Mouse (Mus musculus) spleen, postnatal 36 days (tissue): ENCODE measurements around the gene Jak3.

Experiments used
- DNase-seq, 2 experiments: peaks; one replicate each; pipeline ENCODE4 v3.0.0; 2022; ENCODE audit warnings: low spot score in 2 of 2, mixed read lengths in 1 of 2

Gene Jak3

GRCm38 (mm10) chr8:71676020-71676741 is at the start of gene Jak3:
TSS of gene Jak3 (plus strand) at chr8:71676296.
- peak; percentile 68 to 70 for DNase-seq

GRCm38 (mm10) chr8:71626753-71627152 is 49.3 kb upstream of the Jak3 start:
- DNase-seq: no peak

- DNase-seq: no peak
Measured at GRCm38 (mm10) chr8:71627265-71628099, 48.6 kb upstream of the Jak3 start.

- DNase-seq: no peak
Measured at GRCm38 (mm10) chr8:71628396-71629095, 47.5 kb upstream of the Jak3 start.

- DNase-seq: peak; percentile 91 to 92
Measured at GRCm38 (mm10) chr8:71629096-71629697, 46.9 kb upstream of the Jak3 start.

- DNase-seq: peak; percentile 40 to 60
Measured at GRCm38 (mm10) chr8:71629781-71630212, 46.3 kb upstream of the Jak3 start.

- DNase-seq: no peak
Measured at GRCm38 (mm10) chr8:71630761-71631160, 45.3 kb upstream of the Jak3 start.

- DNase-seq: no peak
Measured at GRCm38 (mm10) chr8:71631897-71632296, 44.2 kb upstream of the Jak3 start.

- DNase-seq: peak; percentile 73 to 74
Measured at GRCm38 (mm10) chr8:71633164-71633563, 42.9 kb upstream of the Jak3 start.

GRCm38 (mm10) chr8:71633981-71634667 is 42.0 kb upstream of the Jak3 start:
- DNase-seq: peak; percentile 61 to 65

- no peak for DNase-seq
Measured at GRCm38 (mm10) chr8:71637149-71638095, 38.7 kb upstream of the Jak3 start.

GRCm38 (mm10) chr8:71638321-71638720 is 37.8 kb upstream of the Jak3 start:
- no peak for DNase-seq

GRCm38 (mm10) chr8:71639318-71639717 is 36.8 kb upstream of the Jak3 start:
- no peak for DNase-seq

GRCm38 (mm10) chr8:71645510-71645909 is 30.6 kb upstream of the Jak3 start:
- no peak for DNase-seq

- DNase-seq: no peak
Measured at GRCm38 (mm10) chr8:71654600-71654999, 21.5 kb upstream of the Jak3 start.

- no peak for DNase-seq
Measured at GRCm38 (mm10) chr8:71657816-71658215, 18.3 kb upstream of the Jak3 start.

- DNase-seq: no peak
Measured at GRCm38 (mm10) chr8:71658515-71659049, 17.5 kb upstream of the Jak3 start.

GRCm38 (mm10) chr8:71659751-71660150 is 16.3 kb upstream of the Jak3 start:
- DNase-seq: no peak

GRCm38 (mm10) chr8:71660325-71661120 is 15.6 kb upstream of the Jak3 start:
- DNase-seq: peak; percentile 68 to 76
